Mouse (Mus musculus) adrenal gland, postnatal 25 days (tissue): ENCODE data around the gene Cda. TPM values are rescaled to one million over a fixed set of nuclear protein-coding genes. Genes with fewer than 3 reads are reported as not detected.
"Not testable (repeated sequence)": the region's sequence is repeated elsewhere in the genome, so short reads cannot be mapped to it uniquely, and the experiment has no call there.

Experiments
- DNase-seq: peaks from one replicate; pipeline ENCODE4 v3.0.0; 2021; ENCODE audit warnings: mixed read lengths
- total RNA-seq: library from RNA; stranded (reverse); gene quantifications from 2 replicates; pipeline ENCODE4 v1.2.3, GENCODE M21; 2021

Gene Cda
- total RNA-seq, 1 experiment from 2014 or later = 13.8 TPM

GRCm38 (mm10) chr4:138335036-138335435 is 32.8 kb downstream of the Cda start:
- DNase-seq = no peak

GRCm38 (mm10) chr4:138333135-138333534 is 34.7 kb downstream of the Cda start:
- no peak for DNase-seq

GRCm38 (mm10) chr4:138331647-138332046 is 36.1 kb downstream of the Cda start:
- DNase-seq = no peak

GRCm38 (mm10) chr4:138330264-138330671 is 37.5 kb downstream of the Cda start:
- no peak for DNase-seq

- no peak for DNase-seq
Measured at GRCm38 (mm10) chr4:138327891-138328470, 39.8 kb downstream of the Cda start.

GRCm38 (mm10) chr4:138327155-138327554 is 40.6 kb downstream of the Cda start:
- not testable (repeated sequence) for DNase-seq

GRCm38 (mm10) chr4:138326077-138326695 is 41.6 kb downstream of the Cda start, which contains the start of gene Pink1:
Gene Pink1, minus strand, starts transcription at chr4:138326307.
- peak; percentile 92 for DNase-seq

GRCm38 (mm10) chr4:138325466-138326076 is 42.2 kb downstream of the Cda start:
- peak; percentile 98 for DNase-seq

GRCm38 (mm10) chr4:138324451-138324850 is 43.3 kb downstream of the Cda start:
- no peak for DNase-seq

- no peak for DNase-seq
Measured at GRCm38 (mm10) chr4:138323753-138324152, 44.0 kb downstream of the Cda start.

GRCm38 (mm10) chr4:138322692-138323091 is 45.1 kb downstream of the Cda start:
- DNase-seq = no peak

- DNase-seq = no peak
Measured at GRCm38 (mm10) chr4:138321488-138321887, 46.3 kb downstream of the Cda start.

GRCm38 (mm10) chr4:138320711-138321110 is 47.1 kb downstream of the Cda start:
- no peak for DNase-seq

- DNase-seq = peak; percentile 80
Measured at GRCm38 (mm10) chr4:138319508-138319907, 48.3 kb downstream of the Cda start.

- DNase-seq = peak; percentile 61
Measured at GRCm38 (mm10) chr4:138318509-138319266, 49.1 kb downstream of the Cda start.

- DNase-seq = no peak
Measured at GRCm38 (mm10) chr4:138316369-138316768, 51.4 kb downstream of the Cda start.

GRCm38 (mm10) chr4:138315781-138316180 is 52.0 kb downstream of the Cda start:
- no peak for DNase-seq

- no peak for DNase-seq
Measured at GRCm38 (mm10) chr4:138313795-138314194, 54.0 kb downstream of the Cda start.

- no peak for DNase-seq
Measured at GRCm38 (mm10) chr4:138313021-138313420, 54.8 kb downstream of the Cda start.

GRCm38 (mm10) chr4:138312105-138312504 is 55.7 kb downstream of the Cda start:
- no peak for DNase-seq

GRCm38 (mm10) chr4:138311595-138311994 is 56.2 kb downstream of the Cda start:
- DNase-seq = peak; percentile 38

GRCm38 (mm10) chr4:138310311-138310910 is 57.4 kb downstream of the Cda start:
- no peak for DNase-seq
